Mouse (Mus musculus) liver, embryonic 14.5 days (tissue): ENCODE data around the gene Zfp141.
"Not testable (repeated sequence)": the region's sequence is repeated elsewhere in the genome, so short reads cannot be mapped to it uniquely, and the experiment has no call there.

Experiments used
- CTCF ChIP-seq: IDR thresholded peaks from 2 replicates; pipeline ENCODE4 v1.5.1; 2016; ENCODE audit warnings: antibody characterized with exemption, low read depth, control low read depth
- EP300 ChIP-seq: IDR thresholded peaks from 2 replicates; pipeline ENCODE4 v1.6.1; 2016; ENCODE audit warnings: antibody characterized with exemption, low read depth

DNA sequence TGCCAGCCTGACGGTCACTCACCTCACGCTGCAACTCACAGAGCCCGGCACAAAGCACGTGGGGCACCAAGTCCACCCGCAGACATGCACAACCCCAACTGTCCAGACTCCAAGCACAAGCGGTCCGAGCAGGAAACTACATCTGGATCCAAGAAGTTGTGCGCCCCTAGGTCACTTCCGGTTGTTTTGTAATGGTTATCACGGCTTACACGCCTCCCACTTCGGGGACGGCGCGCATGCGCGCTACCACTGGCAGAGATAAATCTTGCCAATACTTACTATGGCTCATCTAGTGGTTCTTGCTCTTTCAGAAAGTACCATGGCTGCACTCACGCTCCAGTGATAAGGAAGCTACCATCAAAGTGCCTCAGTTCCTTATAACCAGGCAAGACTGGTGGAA lies at the start of gene Zfp141:
- peak; percentile 23; the same call in 1 of the 2 replicates for TF ChIP-seq CTCF
- not testable (repeated sequence) for TF ChIP-seq EP300
